Mouse (Mus musculus) CD4-positive helper T cell, adult 2 months (primary cell): ENCODE results near the gene Fam181a.

Experiments used
- DNase-seq: peaks from one replicate; pipeline ENCODE4 v3.0.0-alpha.2; 2012; ENCODE audit warnings: low read depth, missing footprints, low spot score

Fam181a gene

GRCm38 (mm10) chr12:103314640-103315361 is 4.0 kb downstream of the Fam181a start:
- no peak for DNase-seq

GRCm38 (mm10) chr12:103315831-103316545 is 5.2 kb downstream of the Fam181a start:
- DNase-seq, result no peak

- DNase-seq, result no peak
Measured at GRCm38 (mm10) chr12:103322801-103323200, 12.0 kb downstream of the Fam181a start.

GRCm38 (mm10) chr12:103325156-103325857 is 14.5 kb downstream of the Fam181a start:
- DNase-seq, result peak; percentile 92

- no peak for DNase-seq
Measured at GRCm38 (mm10) chr12:103326569-103326968, 15.8 kb downstream of the Fam181a start.

- no peak for DNase-seq
Measured at GRCm38 (mm10) chr12:103327107-103327506, 16.3 kb downstream of the Fam181a start.

GRCm38 (mm10) chr12:103328448-103329191 is 17.8 kb downstream of the Fam181a start:
- DNase-seq, result no peak

- peak; percentile 94 for DNase-seq
Measured at GRCm38 (mm10) chr12:103331491-103331890, 20.7 kb downstream of the Fam181a start.

- peak; percentile 63 for DNase-seq
Measured at GRCm38 (mm10) chr12:103332879-103333278, 22.1 kb downstream of the Fam181a start.

GRCm38 (mm10) chr12:103333426-103333825 is 22.7 kb downstream of the Fam181a start:
- peak; percentile 78 for DNase-seq

GRCm38 (mm10) chr12:103336766-103337165 is 26.0 kb downstream of the Fam181a start:
- no peak for DNase-seq

GRCm38 (mm10) chr12:103338162-103338798 is 27.5 kb downstream of the Fam181a start:
- no peak for DNase-seq

GRCm38 (mm10) chr12:103341212-103341611 is 30.4 kb downstream of the Fam181a start:
- DNase-seq, result peak; percentile 93

GRCm38 (mm10) chr12:103343456-103343855 is 32.7 kb downstream of the Fam181a start:
- peak; percentile 72 for DNase-seq

GRCm38 (mm10) chr12:103344934-103345333 is 34.2 kb downstream of the Fam181a start:
- no peak for DNase-seq

GRCm38 (mm10) chr12:103346945-103347344 is 36.2 kb downstream of the Fam181a start:
- peak; percentile 57 for DNase-seq

- no peak for DNase-seq
Measured at GRCm38 (mm10) chr12:103347406-103347805, 36.6 kb downstream of the Fam181a start.

GRCm38 (mm10) chr12:103348506-103348905 is 37.7 kb downstream of the Fam181a start:
- DNase-seq, result peak; percentile 84

GRCm38 (mm10) chr12:103352735-103353134 is 42.0 kb downstream of the Fam181a start:
- DNase-seq, result no peak

- DNase-seq, result no peak
Measured at GRCm38 (mm10) chr12:103353538-103353937, 42.8 kb downstream of the Fam181a start.
